Mouse (Mus musculus) E14TG2a.4 (cell line): Measurements from ENCODE around the gene Lepr.

ENCODE experiments used
- CTCF ChIP-seq: conservative IDR thresholded peaks from 2 replicates; pipeline ENCODE4 v1.5.1; 2014; ENCODE audit warnings: low read length
- POU5F1 ChIP-seq: IDR thresholded peaks from 2 replicates; pipeline ENCODE4 v1.6.1; 2014; ENCODE audit warnings: low read length, borderline replicate concordance

GRCm38 (mm10) chr4:101689645-101690044 lies 27.6 kb upstream of the Lepr start:
- TF ChIP-seq CTCF (no peak), POU5F1 (no peak)
